Mouse (Mus musculus): ENCODE results near the gene Srpr. TPM values are rescaled to one million over a fixed set of nuclear protein-coding genes. Genes with fewer than 3 reads are reported as not detected.

Gene Srpr
- 67.2 and 69.1 TPM in 2 replicates for polyA plus RNA-seq (2015; fragmentation: Nextera tagmentation; extraction: Ambion mirVana)

DNA sequence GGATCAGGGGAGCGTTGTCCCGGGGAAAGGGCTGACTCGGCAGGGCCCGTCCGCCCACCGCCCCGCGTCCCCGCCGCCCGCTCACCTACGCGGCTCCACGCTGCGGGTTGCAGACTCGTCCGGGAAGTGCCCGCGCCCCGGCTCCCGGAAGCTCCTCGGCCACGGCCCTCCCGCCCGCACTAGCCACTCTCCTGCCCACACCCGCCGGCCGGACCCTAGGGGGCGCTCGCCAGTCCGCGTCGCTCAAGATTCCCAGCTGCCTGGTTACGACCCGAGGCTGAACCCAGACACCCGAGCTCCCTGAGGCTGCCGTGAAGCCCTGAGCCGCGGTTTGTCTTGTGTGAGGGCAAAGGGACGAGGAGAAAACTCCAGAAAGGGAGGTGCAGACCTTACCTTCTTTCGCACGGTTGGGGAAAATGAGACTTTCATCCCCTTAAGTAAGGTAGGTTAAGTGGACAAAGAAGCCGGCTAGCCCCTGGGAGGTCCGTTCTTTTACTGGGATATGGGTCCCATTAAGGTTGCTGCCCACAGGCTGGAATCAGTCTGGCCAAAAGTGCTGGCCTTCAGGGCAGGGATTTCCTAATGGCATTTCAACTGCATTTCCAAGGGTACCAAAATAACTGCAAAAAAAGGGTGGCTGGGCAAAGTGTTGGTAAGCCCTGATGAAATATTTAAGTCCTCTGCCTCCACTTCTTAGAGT lies at the start of gene Srpr, which contains the start of gene Tirap:
Gene Srpr (plus strand): TSS at position 404 of the 700 bp plus-strand sequence.
Gene Tirap (minus strand): TSS at position 520 of the 700 bp plus-strand sequence.
- peak within 1 kb of the TSS; percentile 45 for H3K27ac ChIP-seq (replicated peaks)
- ATAC-seq (ENCODE audit: low FRiP score), result peak; percentile 89
- WGBS, result 0% methylated on average over 43 of the region's 44 CpGs

DNA sequence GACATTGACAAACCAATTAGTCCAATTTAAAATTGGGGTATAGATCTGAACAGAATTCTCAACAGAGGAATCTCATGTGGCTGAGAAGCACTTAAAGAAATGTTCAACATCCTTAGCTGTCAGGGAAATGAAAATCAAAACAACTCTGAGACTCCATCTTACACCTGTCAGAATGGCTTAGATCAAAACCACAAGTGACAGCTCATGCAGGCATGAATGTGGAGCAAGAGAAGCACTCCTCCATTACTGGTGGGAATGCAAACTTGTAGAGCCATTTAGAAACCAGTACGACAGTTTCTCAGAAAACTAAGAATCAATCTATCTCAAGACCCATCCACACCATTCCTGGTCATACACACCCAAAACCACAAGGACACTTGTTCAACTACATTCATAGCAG lies 47.1 kb upstream of the Srpr start:
- H3K36me3 ChIP-seq, result no peaks in the 10 kb centered on the region
- H3K9me3 ChIP-seq (replicated peaks), result no peaks in the 10 kb centered on the region
- no peak overlapping the region for H3K4me3 ChIP-seq (replicated peaks)
- H3K4me2 ChIP-seq, result no peak overlapping the region
- WGBS, result 94% methylated on average over 1 of the region's 1 CpGs
- H3K27ac ChIP-seq (replicated peaks), result no peak overlapping the region
- H3K27me3 ChIP-seq (replicated peaks), result no peaks in the 10 kb centered on the region
- no peaks in the 10 kb centered on the region for H3K4me1 ChIP-seq
- no peak for ATAC-seq (ENCODE audit: low FRiP score)
- no peak overlapping the region for H3K9ac ChIP-seq (replicated peaks)

More for the DNA sequence above, at the start of gene Srpr, which contains the start of gene Tirap:
- Histone ChIP-seq H3K36me3 (peaks cover 8% of the 10 kb centered on the region), H3K9ac (replicated peaks) (peak within 1 kb of the TSS; percentile 65), H3K9me3 (replicated peaks) (no peaks in the 10 kb centered on the region), H3K4me3 (replicated peaks) (peak within 1 kb of the TSS; percentile 57), H3K4me2 (peak within 1 kb of the TSS; percentile 88), H3K27me3 (replicated peaks) (no peaks in the 10 kb centered on the region), H3K4me1 (peaks cover 16% of the 10 kb centered on the region)

DNA sequence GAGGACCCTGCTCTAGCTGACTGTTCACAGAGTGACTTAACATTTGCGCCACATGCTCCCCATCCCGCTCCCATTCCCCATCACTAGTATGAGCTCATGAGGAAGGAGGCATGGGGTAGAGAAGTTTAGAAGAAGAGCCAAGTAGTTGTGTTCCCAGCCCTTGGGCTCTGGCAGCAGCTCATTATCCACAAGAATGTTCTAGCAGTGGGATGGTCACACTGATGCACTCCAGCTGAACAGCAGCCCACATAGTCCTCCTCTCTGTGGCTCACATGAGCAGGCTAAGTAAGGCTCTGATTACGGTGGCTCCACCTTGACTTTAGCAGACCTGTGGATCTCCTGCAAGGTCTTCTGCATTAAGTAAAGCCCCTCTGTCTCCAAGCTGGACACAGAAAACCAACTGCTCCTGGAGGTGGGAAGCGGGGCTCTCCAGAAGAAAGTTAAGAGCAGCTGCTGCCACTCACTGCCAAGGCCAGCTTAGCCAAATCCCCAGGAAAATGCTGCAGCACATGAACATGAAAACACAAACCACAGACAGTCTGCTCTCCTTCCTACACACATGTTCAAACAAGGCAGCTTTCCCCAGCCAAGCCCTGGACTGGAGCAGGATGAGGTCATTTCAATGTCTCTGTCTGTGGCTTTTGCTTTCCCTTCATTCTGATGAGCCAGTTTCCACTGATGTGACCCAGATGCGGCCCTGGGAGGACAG lies 43.8 kb upstream of the Srpr start:
- WGBS, result 94% methylated on average over 5 of the region's 5 CpGs
- H3K4me1 ChIP-seq, result no peaks in the 10 kb centered on the region
- no peak overlapping the region for H3K27ac ChIP-seq (replicated peaks)
- H3K4me3 ChIP-seq (replicated peaks), result no peak overlapping the region
- no peaks in the 10 kb centered on the region for H3K36me3 ChIP-seq
- no peak overlapping the region for H3K4me2 ChIP-seq
- no peak for ATAC-seq (ENCODE audit: low FRiP score)
- H3K27me3 ChIP-seq (replicated peaks), result no peaks in the 10 kb centered on the region
- H3K9me3 ChIP-seq (replicated peaks), result no peaks in the 10 kb centered on the region
- no peak overlapping the region for H3K9ac ChIP-seq (replicated peaks)

DNA sequence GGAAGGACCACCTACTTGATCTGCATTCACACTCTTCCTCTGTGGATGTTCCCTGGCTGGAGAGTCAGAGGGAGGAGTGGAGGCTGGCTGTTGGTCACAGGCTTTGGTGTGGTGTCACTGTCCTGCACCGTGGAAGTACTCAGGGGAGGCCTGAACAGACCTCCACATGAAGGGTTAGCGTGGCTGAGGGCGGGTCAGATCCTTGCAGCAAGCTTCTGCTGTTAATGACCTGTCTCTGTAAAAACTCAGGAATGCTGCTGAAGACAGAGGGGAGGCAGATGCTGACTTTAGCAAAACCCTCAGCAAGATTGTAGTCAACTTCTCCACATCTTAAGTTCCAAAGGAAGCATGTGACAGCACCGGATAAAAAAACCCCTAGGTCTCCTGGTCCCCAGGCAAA lies 43.1 kb upstream of the Srpr start:
- ATAC-seq (ENCODE audit: low FRiP score), result no peak
- H3K36me3 ChIP-seq, result no peaks in the 10 kb centered on the region
- H3K27ac ChIP-seq (replicated peaks), result no peak overlapping the region
- 83% methylated on average over 4 of the region's 4 CpGs for WGBS
- no peaks in the 10 kb centered on the region for H3K27me3 ChIP-seq (replicated peaks)
- H3K4me1 ChIP-seq, result no peaks in the 10 kb centered on the region
- H3K9ac ChIP-seq (replicated peaks), result no peak overlapping the region
- no peak overlapping the region for H3K4me3 ChIP-seq (replicated peaks)
- no peak overlapping the region for H3K4me2 ChIP-seq
- H3K9me3 ChIP-seq (replicated peaks), result no peaks in the 10 kb centered on the region

DNA sequence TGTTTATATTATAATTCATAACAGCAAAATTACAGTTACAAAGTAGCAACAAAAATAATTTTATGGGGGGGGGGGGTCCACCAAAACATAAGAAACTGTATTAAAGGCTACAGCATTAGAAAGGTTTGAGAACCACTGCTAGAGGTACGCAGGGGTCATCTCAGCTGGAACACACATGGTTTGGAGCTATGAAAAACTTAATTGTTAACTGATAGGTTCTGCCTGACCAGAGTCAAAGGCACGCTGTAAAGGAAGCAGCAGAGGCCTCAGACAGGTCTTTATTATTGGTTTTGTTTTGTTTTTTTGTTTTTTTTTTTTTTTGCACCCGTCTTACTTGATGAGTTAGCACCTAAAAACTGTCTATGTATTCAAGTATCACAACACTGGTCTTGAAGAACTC lies 41.5 kb upstream of the Srpr start:
- WGBS, result 90% methylated on average over 3 of the region's 3 CpGs

DNA sequence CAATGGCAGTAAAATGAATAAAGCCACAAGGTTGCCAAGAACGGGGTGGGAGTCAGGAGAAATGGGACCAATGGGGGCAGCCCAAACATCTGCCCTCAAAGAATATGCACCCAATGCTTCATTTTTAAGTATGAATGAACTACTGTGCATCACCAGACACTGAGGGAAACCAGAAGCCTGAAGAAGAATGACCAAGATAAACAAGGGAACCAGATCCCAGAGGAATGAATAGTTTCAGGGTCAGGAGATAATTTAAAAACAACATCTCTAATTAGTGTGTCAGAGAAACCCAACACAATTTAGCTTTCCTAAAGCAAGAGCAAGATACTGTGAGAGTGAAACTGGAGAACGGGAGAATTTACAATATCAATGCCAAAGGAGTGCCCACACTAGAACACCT lies 39.3 kb upstream of the Srpr start:
- Histone ChIP-seq H3K27me3 (replicated peaks) (no peaks in the 10 kb centered on the region), H3K4me2 (no peak overlapping the region), H3K27ac (replicated peaks) (no peak overlapping the region), H3K4me1 (no peaks in the 10 kb centered on the region), H3K9ac (replicated peaks) (no peak overlapping the region), H3K4me3 (replicated peaks) (no peak overlapping the region), H3K9me3 (replicated peaks) (no peaks in the 10 kb centered on the region), H3K36me3 (no peaks in the 10 kb centered on the region)
- ATAC-seq (ENCODE audit: low FRiP score), result no peak
- 85% methylated on average over 2 of the region's 2 CpGs for WGBS

More for the DNA sequence above, 41.5 kb upstream of the Srpr start:
- no peak overlapping the region for H3K4me3 ChIP-seq (replicated peaks)
- no peak overlapping the region for H3K4me2 ChIP-seq
- no peak overlapping the region for H3K27ac ChIP-seq (replicated peaks)
- no peaks in the 10 kb centered on the region for H3K9me3 ChIP-seq (replicated peaks)
- H3K27me3 ChIP-seq (replicated peaks), result no peaks in the 10 kb centered on the region
- no peaks in the 10 kb centered on the region for H3K36me3 ChIP-seq
- H3K4me1 ChIP-seq, result no peaks in the 10 kb centered on the region
- ATAC-seq (ENCODE audit: low FRiP score), result no peak
- no peak overlapping the region for H3K9ac ChIP-seq (replicated peaks)

DNA sequence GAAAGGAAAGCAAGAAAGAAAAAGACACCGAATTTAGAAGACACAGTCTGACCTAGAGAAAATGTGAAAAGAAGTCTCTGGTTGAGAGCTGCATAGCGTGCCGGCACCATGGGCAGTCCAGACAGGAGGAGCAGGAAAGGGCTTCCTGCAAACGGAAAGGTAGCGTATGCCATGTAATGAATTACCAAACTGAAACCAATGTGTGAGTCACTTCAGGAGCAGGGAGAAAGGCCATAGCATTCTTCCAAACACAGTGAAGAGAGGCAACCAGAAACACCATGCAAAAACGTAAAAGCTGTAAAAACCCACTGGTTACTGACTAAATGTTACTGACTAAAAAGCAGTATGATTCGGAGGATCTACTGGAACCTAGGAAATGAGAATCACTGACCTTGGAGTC lies 38.3 kb upstream of the Srpr start:
- Histone ChIP-seq H3K27ac (replicated peaks) (no peak overlapping the region), H3K27me3 (replicated peaks) (no peaks in the 10 kb centered on the region), H3K4me1 (no peaks in the 10 kb centered on the region), H3K36me3 (no peaks in the 10 kb centered on the region), H3K4me2 (no peak overlapping the region), H3K9ac (replicated peaks) (no peak overlapping the region), H3K4me3 (replicated peaks) (no peak overlapping the region), H3K9me3 (replicated peaks) (no peaks in the 10 kb centered on the region)
- no peak for ATAC-seq (ENCODE audit: low FRiP score)
- 86% methylated on average over 7 of the region's 7 CpGs for WGBS

DNA sequence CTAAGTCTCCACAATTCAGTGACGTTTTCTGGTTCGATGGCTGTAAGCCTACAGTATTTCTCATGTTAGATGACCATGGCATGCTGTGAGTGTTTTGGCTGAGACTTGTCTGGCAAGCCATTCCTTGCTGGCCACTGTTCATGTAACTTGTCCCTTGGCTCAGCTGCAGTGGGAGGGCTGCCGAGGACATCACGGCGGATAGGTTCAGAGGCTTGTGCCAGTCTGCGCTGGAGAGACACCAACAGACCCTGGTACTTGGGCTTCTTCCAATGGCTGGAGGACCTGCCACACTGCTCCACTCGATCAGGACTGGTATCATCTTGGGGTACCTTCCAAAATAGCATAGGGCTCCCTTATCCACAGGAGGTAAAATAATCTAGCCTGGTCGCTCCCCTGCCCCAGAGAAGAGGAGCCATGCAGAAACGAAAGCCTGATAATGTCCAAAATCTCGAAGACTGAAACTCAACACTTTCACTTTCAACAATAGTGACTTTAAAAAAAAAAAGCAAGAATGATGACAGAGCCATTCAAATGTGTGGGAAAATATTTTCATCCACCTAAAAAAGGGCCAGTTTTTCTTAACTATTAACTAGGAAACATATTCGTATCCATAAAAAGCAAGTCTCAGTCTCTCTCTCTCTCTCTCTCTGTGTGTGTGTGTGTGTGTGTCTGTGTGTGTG lies 36.8 kb upstream of the Srpr start:
- no peak for ATAC-seq (ENCODE audit: low FRiP score)
- Histone ChIP-seq H3K27ac (replicated peaks) (no peak overlapping the region), H3K9ac (replicated peaks) (no peak overlapping the region), H3K9me3 (replicated peaks) (no peaks in the 10 kb centered on the region), H3K36me3 (no peaks in the 10 kb centered on the region), H3K4me2 (no peak overlapping the region), H3K4me1 (no peaks in the 10 kb centered on the region), H3K27me3 (replicated peaks) (no peaks in the 10 kb centered on the region), H3K4me3 (replicated peaks) (no peak overlapping the region)
- WGBS, result 90% methylated on average over 11 of the region's 11 CpGs

DNA sequence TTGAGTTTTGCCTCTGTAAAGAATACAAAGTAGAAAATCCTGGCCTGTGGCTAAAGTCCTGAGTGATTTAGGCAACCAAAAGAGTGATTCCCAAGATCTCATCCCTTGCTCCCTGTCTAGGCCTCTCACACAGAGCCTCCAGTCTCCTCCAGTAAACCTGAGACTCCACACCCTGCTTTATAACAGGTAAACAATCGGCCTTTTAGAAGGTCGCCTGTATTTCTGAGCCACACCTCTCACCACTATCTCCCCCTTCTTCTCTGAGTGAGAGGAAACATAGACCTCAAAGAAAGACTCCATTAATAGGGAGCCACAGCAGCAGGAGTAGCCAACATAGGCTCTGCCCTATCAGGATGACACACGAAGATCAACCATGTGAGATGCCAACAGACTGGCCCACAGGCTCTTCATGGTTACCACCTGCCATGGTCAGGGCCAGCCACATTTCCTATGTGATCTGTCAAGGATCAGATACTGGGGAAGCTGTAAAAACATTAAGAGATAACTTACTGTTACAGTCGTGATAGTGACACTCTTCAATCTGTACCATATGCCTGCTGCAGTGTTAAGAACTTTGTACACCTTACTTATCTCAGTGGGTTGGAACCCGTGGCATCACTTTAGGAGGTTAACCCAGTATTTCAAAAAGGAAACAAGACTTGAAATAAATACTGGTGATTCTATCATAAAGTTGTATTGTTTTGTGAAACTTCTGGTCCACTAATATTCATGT lies 35.7 kb upstream of the Srpr start:
- H3K36me3 ChIP-seq, result peaks cover 6% of the 10 kb centered on the region; the same call in 1 of the 2 replicates
- no peak for ATAC-seq (ENCODE audit: low FRiP score)
- H3K9me3 ChIP-seq (replicated peaks), result no peaks in the 10 kb centered on the region
- H3K4me3 ChIP-seq (replicated peaks), result no peak overlapping the region
- H3K27me3 ChIP-seq (replicated peaks), result no peaks in the 10 kb centered on the region
- no peak overlapping the region for H3K9ac ChIP-seq (replicated peaks)
- no peak overlapping the region for H3K4me2 ChIP-seq
- WGBS, result 82% methylated on average over 5 of the region's 5 CpGs
- H3K27ac ChIP-seq (replicated peaks), result no peak overlapping the region
- no peaks in the 10 kb centered on the region for H3K4me1 ChIP-seq

DNA sequence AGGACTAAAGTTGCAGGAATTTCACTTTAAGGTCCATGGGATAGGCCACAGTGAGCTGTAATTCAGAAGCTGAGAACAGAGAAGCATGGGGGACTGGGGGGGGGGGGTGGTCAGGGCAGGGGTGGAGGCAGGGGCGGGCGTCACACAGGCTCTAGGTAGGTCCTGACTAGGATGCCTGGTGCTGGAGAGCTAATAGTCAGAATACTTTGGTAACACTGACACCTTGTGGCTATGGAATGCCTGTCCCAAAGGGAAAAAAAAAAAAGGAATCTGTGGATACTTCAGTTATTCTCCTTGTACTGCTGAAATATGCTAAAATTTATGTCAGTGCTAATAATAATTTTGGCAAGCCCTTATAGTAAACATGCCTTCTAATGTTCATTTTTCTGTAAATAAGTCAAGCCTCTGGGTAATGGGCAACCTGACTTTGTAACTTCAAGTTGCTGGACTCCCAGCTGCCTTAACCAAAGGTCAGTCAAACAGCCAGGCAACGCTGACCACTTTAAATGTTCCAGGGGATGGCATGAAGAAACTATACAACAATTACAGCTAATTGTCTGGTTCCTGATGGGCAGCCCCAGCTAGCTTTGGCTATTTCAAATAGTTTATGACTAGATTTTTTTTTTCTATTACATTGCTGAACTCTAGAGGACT lies 33.7 kb upstream of the Srpr start:
- peak; percentile 79 for ATAC-seq (ENCODE audit: low FRiP score)

More for the DNA sequence above, 33.7 kb upstream of the Srpr start:
- H3K36me3 ChIP-seq, result peaks cover 10% of the 10 kb centered on the region
- no peaks in the 10 kb centered on the region for H3K9me3 ChIP-seq (replicated peaks)
- no peak overlapping the region for H3K4me2 ChIP-seq
- no peak overlapping the region for H3K9ac ChIP-seq (replicated peaks)
- 14% methylated on average over 3 of the region's 3 CpGs for WGBS
- H3K27me3 ChIP-seq (replicated peaks), result no peaks in the 10 kb centered on the region
- no peak overlapping the region for H3K4me3 ChIP-seq (replicated peaks)
- H3K4me1 ChIP-seq, result no peaks in the 10 kb centered on the region
- no peak overlapping the region for H3K27ac ChIP-seq (replicated peaks)
